Mouse (Mus musculus): ENCODE data around the gene Pank1. TPM values are rescaled to one million over a fixed set of nuclear protein-coding genes. Genes with fewer than 3 reads are reported as not detected.

The Pank1 gene
- polyA plus RNA-seq, 1 experiment from 2014 or later: 12.5 TPM

DNA sequence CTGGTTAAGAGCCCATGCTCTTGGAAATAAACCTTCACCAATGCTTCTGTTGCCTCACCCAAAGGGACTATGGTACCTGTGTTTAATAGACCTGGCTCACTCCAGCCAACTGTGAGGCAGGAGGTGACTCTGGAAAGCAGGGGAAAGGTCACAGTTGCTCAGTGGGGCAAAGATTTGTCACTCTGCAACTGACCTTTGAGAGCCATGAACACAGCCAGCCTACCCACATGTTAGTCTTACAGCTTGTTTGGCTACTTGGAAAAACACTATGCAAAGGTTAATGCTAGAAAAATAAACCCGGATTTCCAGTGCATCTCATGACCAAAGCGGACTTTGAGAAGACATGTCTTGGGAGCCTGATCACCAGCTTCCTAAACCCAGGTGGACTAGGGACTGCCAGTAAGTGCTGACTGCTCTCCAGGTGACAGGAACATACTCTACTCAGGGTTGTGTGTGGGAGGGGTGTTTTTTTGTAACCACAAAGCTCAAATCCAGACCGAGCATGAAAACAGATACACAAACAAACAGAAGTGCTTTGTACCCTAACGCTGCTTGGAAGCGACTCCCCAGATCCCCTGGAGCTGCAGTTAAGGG lies 59.6 kb downstream of the Pank1 start:
- no peak overlapping the region for H3K27ac ChIP-seq (ENCODE audit: low read depth, low read length)
- H3K4me3 ChIP-seq (ENCODE audit: low read depth, low read length): no peak overlapping the region
- ATAC-seq (ENCODE audit: low FRiP score) (no peak), DNase-seq (ENCODE audit: low spot score) (no peak)
- H3K27me3 ChIP-seq (ENCODE audit: control insufficient read depth, insufficient read depth, low read length): no peaks in the 10 kb centered on the region
- H3K4me1 ChIP-seq (replicated peaks; ENCODE audit: control insufficient read depth, insufficient read depth, low read length): no peaks in the 10 kb centered on the region
- no peak overlapping the region for H3K4me2 ChIP-seq (replicated peaks; ENCODE audit: low read depth, low read length)
- no peaks in the 10 kb centered on the region for H3K9me3 ChIP-seq (ENCODE audit: control insufficient read depth, low read length)
- 81% methylated on average over 5 of the region's 5 CpGs for WGBS
- no peaks in the 10 kb centered on the region for H3K36me3 ChIP-seq (ENCODE audit: control insufficient read depth, insufficient read depth, low read length)
- H3K9ac ChIP-seq (ENCODE audit: low read depth, low read length): no peak overlapping the region

DNA sequence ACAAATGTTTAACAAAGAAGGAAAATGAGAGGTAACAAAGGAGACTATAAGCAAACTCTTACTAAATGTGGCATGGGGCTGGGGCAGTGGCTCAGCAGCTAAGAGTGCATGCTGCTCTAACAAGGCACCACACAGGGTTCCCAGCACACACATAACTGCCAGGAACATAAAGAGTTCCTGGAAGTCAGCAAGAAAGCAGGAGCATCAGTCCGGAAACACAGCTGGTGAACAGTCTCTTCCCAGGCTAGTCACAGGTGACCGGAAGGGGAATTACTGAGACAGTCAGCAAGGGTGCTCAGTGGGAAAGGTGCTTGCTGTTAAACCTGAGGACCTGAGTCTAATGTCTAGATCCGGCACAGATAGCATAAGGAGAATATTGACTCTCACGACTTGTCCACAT lies 63.9 kb downstream of the Pank1 start:
- H3K4me1 ChIP-seq (replicated peaks; ENCODE audit: control insufficient read depth, insufficient read depth, low read length): no peaks in the 10 kb centered on the region
- WGBS: 85% methylated on average over 4 of the region's 4 CpGs
- DNase-seq (ENCODE audit: low spot score) (no peak), ATAC-seq (ENCODE audit: low FRiP score) (no peak)
- H3K4me3 ChIP-seq (ENCODE audit: low read depth, low read length): no peak overlapping the region
- no peak overlapping the region for H3K9ac ChIP-seq (ENCODE audit: low read depth, low read length)
- H3K9me3 ChIP-seq (ENCODE audit: control insufficient read depth, low read length): no peaks in the 10 kb centered on the region
- no peak overlapping the region for H3K27ac ChIP-seq (ENCODE audit: low read depth, low read length)
- no peaks in the 10 kb centered on the region for H3K36me3 ChIP-seq (ENCODE audit: control insufficient read depth, insufficient read depth, low read length)
- no peaks in the 10 kb centered on the region for H3K27me3 ChIP-seq (ENCODE audit: control insufficient read depth, insufficient read depth, low read length)
- no peak overlapping the region for H3K4me2 ChIP-seq (replicated peaks; ENCODE audit: low read depth, low read length)

DNA sequence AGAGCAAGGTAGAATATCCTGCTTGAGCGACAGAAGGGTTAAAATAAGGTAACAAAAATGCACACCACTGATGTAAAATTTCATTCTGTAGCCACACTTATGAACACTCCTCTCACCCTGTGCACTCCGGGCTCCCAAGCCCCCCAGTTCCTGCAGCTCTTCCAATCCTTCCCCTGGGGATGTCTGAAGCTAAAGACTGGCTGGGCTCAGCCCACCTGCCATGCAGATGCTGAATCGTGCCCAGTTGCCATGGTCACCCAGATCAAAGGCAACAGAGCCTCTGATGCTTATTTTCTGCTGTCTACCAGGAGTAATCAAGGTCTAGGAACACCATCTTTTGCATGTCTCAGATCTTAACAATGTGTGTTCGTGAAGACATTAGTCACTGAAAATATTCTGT lies 64.6 kb downstream of the Pank1 start:
- no peak for ATAC-seq (ENCODE audit: low FRiP score)

DNA sequence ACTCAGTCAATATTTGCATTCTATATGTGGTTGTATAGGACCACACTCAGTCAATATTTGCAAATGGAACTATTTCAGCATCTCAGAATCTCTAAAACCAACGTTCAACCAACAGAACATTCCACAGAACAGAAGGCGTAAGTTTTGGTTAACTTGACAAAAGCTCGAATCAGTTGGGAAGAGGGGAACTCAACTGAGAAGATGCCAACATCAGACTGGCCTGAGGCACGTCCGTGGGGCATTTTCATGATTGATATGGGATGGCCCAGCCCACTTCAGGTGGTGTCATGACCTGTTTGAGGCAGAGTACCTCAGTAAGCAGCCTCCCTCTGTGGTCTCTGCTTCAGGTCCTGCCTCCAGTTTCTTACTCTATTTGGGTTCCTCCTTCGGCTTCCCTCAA lies 65.3 kb downstream of the Pank1 start:
- no peak for DNase-seq (ENCODE audit: low spot score)

More for the DNA sequence above, 64.6 kb downstream of the Pank1 start:
- no peaks in the 10 kb centered on the region for H3K9me3 ChIP-seq (ENCODE audit: control insufficient read depth, low read length)
- DNase-seq (ENCODE audit: low spot score): peak; percentile 6
- no peaks in the 10 kb centered on the region for H3K4me1 ChIP-seq (replicated peaks; ENCODE audit: control insufficient read depth, insufficient read depth, low read length)
- H3K4me3 ChIP-seq (ENCODE audit: low read depth, low read length): no peak overlapping the region
- 54% methylated on average over 4 of the region's 4 CpGs for WGBS
- no peak overlapping the region for H3K9ac ChIP-seq (ENCODE audit: low read depth, low read length)
- no peak overlapping the region for H3K4me2 ChIP-seq (replicated peaks; ENCODE audit: low read depth, low read length)
- H3K27me3 ChIP-seq (ENCODE audit: control insufficient read depth, insufficient read depth, low read length): no peaks in the 10 kb centered on the region
- no peak overlapping the region for H3K27ac ChIP-seq (ENCODE audit: low read depth, low read length)
- H3K36me3 ChIP-seq (ENCODE audit: control insufficient read depth, insufficient read depth, low read length): no peaks in the 10 kb centered on the region

DNA sequence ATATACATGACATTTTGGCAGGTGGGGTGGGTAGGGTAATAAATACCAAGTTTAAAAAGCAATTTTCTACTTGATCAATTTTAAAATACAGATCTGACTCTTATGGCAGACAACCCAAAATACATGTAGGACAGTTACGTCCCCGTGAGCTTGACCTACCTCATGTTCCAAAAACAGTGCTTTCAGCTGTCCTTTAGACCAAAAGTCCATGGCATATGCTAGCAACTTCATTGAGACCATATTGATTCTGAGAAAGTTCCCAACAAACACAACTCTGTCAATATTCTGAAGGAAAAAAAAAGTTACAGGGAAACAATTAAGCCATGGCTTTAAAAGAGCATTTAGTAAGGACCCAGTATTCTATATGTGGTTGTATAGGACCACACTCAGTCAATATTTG lies 65.7 kb downstream of the Pank1 start:
- Histone ChIP-seq H3K4me3 (ENCODE audit: low read depth, low read length) (no peak overlapping the region), H3K27me3 (ENCODE audit: control insufficient read depth, insufficient read depth, low read length) (no peaks in the 10 kb centered on the region), H3K4me1 (replicated peaks; ENCODE audit: control insufficient read depth, insufficient read depth, low read length) (no peaks in the 10 kb centered on the region), H3K36me3 (ENCODE audit: control insufficient read depth, insufficient read depth, low read length) (no peaks in the 10 kb centered on the region), H3K27ac (ENCODE audit: low read depth, low read length) (no peak overlapping the region), H3K9ac (ENCODE audit: low read depth, low read length) (no peak overlapping the region), H3K4me2 (replicated peaks; ENCODE audit: low read depth, low read length) (no peak overlapping the region), H3K9me3 (ENCODE audit: control insufficient read depth, low read length) (no peaks in the 10 kb centered on the region)
- no peak for ATAC-seq (ENCODE audit: low FRiP score)
- DNase-seq (ENCODE audit: low spot score): no peak
- 91% methylated on average over 2 of the region's 2 CpGs for WGBS

More for the DNA sequence above, 65.3 kb downstream of the Pank1 start:
- H3K9me3 ChIP-seq (ENCODE audit: control insufficient read depth, low read length): no peaks in the 10 kb centered on the region
- no peak overlapping the region for H3K27ac ChIP-seq (ENCODE audit: low read depth, low read length)
- no peak overlapping the region for H3K4me3 ChIP-seq (ENCODE audit: low read depth, low read length)
- no peak overlapping the region for H3K9ac ChIP-seq (ENCODE audit: low read depth, low read length)
- no peaks in the 10 kb centered on the region for H3K27me3 ChIP-seq (ENCODE audit: control insufficient read depth, insufficient read depth, low read length)
- H3K4me1 ChIP-seq (replicated peaks; ENCODE audit: control insufficient read depth, insufficient read depth, low read length): no peaks in the 10 kb centered on the region
- ATAC-seq (ENCODE audit: low FRiP score): no peak
- WGBS: 91% methylated on average over 6 of the region's 6 CpGs
- no peaks in the 10 kb centered on the region for H3K36me3 ChIP-seq (ENCODE audit: control insufficient read depth, insufficient read depth, low read length)
- H3K4me2 ChIP-seq (replicated peaks; ENCODE audit: low read depth, low read length): no peak overlapping the region

DNA sequence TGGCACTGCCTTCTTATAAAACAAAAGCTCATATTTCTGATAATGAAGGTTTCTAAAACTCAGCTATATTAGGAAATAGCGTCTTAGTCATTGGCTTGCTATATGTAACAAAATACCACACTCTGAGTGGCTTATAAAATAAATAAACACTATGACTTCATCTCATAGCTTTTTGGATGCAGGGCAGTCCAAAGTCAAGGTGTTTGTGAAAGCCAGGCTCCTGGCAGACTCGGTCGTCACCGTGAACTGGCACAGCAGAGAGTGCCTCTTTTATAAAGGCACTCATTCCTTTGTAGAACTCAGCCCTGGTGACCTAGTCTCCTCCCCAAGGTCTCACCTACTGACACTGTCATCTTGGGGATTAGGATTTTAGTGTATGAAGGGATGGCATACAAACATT lies 66.5 kb downstream of the Pank1 start:
- H3K9ac ChIP-seq (ENCODE audit: low read depth, low read length): no peak overlapping the region
- DNase-seq (ENCODE audit: low spot score) (no peak), ATAC-seq (ENCODE audit: low FRiP score) (no peak)
- WGBS: 85% methylated on average over 4 of the region's 4 CpGs
- no peaks in the 10 kb centered on the region for H3K27me3 ChIP-seq (ENCODE audit: control insufficient read depth, insufficient read depth, low read length)
- no peaks in the 10 kb centered on the region for H3K36me3 ChIP-seq (ENCODE audit: control insufficient read depth, insufficient read depth, low read length)
- no peak overlapping the region for H3K4me3 ChIP-seq (ENCODE audit: low read depth, low read length)
- H3K4me1 ChIP-seq (replicated peaks; ENCODE audit: control insufficient read depth, insufficient read depth, low read length): no peaks in the 10 kb centered on the region
- H3K4me2 ChIP-seq (replicated peaks; ENCODE audit: low read depth, low read length): no peak overlapping the region
- no peaks in the 10 kb centered on the region for H3K9me3 ChIP-seq (ENCODE audit: control insufficient read depth, low read length)
- no peak overlapping the region for H3K27ac ChIP-seq (ENCODE audit: low read depth, low read length)

DNA sequence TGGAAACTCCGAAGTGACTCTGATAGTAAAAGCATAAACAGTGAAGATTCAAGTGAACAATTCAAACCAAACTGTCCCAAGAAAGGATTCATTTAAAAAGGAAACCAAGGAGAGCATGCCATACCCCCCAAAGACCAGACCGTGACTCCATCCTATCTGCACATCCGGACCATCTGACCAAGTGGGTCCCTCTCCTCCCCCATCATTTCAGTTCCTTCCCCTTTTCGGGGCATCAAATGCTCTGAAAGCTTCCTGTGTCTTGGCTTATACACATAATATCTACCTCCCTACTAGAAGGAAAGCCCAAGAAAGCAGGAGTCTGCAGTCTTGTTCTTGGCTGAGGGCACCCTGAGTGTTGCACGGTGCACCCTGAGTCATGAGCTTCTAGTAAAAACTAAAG lies 72.1 kb downstream of the Pank1 start:
- no peaks in the 10 kb centered on the region for H3K9me3 ChIP-seq (ENCODE audit: control insufficient read depth, low read length)
- H3K4me1 ChIP-seq (replicated peaks; ENCODE audit: control insufficient read depth, insufficient read depth, low read length): no peaks in the 10 kb centered on the region
- H3K36me3 ChIP-seq (ENCODE audit: control insufficient read depth, insufficient read depth, low read length): no peaks in the 10 kb centered on the region
- no peak overlapping the region for H3K27ac ChIP-seq (ENCODE audit: low read depth, low read length)
- H3K4me3 ChIP-seq (ENCODE audit: low read depth, low read length): no peak overlapping the region
- ATAC-seq (ENCODE audit: low FRiP score) (no peak), DNase-seq (ENCODE audit: low spot score) (no peak)
- 88% methylated on average over 5 of the region's 5 CpGs for WGBS
- H3K9ac ChIP-seq (ENCODE audit: low read depth, low read length): no peak overlapping the region
- no peaks in the 10 kb centered on the region for H3K27me3 ChIP-seq (ENCODE audit: control insufficient read depth, insufficient read depth, low read length)
- no peak overlapping the region for H3K4me2 ChIP-seq (replicated peaks; ENCODE audit: low read depth, low read length)

DNA sequence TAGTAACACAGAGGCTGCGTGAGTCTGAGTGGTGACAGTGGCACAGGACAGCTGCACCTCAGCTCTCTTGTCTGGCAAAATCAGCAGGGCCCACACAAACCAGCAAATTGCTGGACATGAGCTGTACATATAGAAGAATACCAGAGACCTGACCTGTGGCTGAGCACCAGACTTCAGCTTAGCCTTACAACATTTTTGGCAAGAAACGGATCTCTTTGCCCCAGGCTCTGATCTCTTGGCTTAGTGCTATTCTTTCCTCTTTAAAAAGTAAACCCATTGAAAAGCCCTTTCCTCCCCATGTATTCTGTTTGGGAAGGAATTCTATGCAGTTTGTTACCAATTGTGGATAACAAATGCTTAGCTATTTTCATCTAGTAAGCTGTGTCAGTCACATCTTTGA lies 74.2 kb downstream of the Pank1 start:
- no peak overlapping the region for H3K4me2 ChIP-seq (replicated peaks; ENCODE audit: low read depth, low read length)
- H3K9me3 ChIP-seq (ENCODE audit: control insufficient read depth, low read length): no peaks in the 10 kb centered on the region
- H3K4me1 ChIP-seq (replicated peaks; ENCODE audit: control insufficient read depth, insufficient read depth, low read length): no peaks in the 10 kb centered on the region
- DNase-seq (ENCODE audit: low spot score): no peak
- H3K4me3 ChIP-seq (ENCODE audit: low read depth, low read length): no peak overlapping the region
- 80% methylated on average over 2 of the region's 2 CpGs for WGBS
- ATAC-seq (ENCODE audit: low FRiP score): no peak
- no peak overlapping the region for H3K9ac ChIP-seq (ENCODE audit: low read depth, low read length)
- no peaks in the 10 kb centered on the region for H3K27me3 ChIP-seq (ENCODE audit: control insufficient read depth, insufficient read depth, low read length)
- H3K36me3 ChIP-seq (ENCODE audit: control insufficient read depth, insufficient read depth, low read length): no peaks in the 10 kb centered on the region
- H3K27ac ChIP-seq (ENCODE audit: low read depth, low read length): no peak overlapping the region

DNA sequence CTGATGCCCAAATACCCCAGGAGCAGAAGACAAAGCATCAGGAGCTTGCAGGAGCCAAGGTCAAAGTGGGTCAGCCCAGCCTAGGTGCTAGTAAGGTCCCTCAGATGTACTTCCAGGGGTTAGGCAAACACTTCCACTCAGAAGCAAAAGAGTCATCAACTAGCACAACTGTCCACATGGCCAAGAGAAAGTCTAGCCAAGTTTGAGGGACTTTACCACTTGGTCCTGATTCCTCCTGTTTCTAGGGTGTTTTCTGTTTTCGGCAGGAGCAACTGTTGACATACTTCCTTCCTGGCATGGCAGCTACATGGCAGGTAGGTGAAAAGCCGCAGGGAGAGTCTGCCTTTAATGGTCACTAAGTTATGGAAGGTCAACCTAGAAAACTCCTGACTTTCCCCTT lies 74.7 kb downstream of the Pank1 start:
- Histone ChIP-seq H3K9me3 (ENCODE audit: control insufficient read depth, low read length) (no peaks in the 10 kb centered on the region), H3K27me3 (ENCODE audit: control insufficient read depth, insufficient read depth, low read length) (no peaks in the 10 kb centered on the region), H3K27ac (ENCODE audit: low read depth, low read length) (no peak overlapping the region), H3K9ac (ENCODE audit: low read depth, low read length) (no peak overlapping the region), H3K36me3 (ENCODE audit: control insufficient read depth, insufficient read depth, low read length) (no peaks in the 10 kb centered on the region), H3K4me2 (replicated peaks; ENCODE audit: low read depth, low read length) (no peak overlapping the region), H3K4me1 (replicated peaks; ENCODE audit: control insufficient read depth, insufficient read depth, low read length) (no peaks in the 10 kb centered on the region), H3K4me3 (ENCODE audit: low read depth, low read length) (no peak overlapping the region)
- ATAC-seq (ENCODE audit: low FRiP score) (no peak), DNase-seq (ENCODE audit: low spot score) (no peak)
- 92% methylated on average over 2 of the region's 2 CpGs for WGBS
